Mouse (Mus musculus) spleen, postnatal 10 days (tissue): ENCODE measurements around the gene Zbtb34.

Experiments
- DNase-seq, 2 experiments: peaks; one replicate each; pipeline ENCODE4 v3.0.0; 2021 to 2022; ENCODE audit warnings: low spot score in 2 of 2

Gene Zbtb34

DNA sequence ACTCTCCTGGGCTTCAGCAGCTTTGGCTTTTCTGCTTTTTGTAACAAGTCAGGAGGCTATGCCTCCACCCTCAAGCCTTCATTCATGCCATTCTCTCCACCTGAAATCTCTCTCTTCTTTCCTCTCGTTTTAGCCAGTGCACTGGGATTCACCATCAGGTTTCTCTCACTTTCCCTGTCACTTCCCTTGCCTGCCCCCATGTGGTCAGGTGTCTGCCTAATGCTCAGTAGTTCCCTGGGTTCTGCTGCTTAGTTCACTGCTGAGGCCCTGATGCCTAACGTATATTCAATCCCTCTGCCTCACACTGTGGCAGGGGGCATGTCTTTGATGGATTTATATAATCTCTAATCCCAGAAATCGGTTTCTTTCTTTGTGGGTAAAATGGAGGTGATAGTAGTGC is 29.9 kb downstream of the Zbtb34 start:
- DNase-seq = peak in 1 of 2 experiments; percentile 36

DNA sequence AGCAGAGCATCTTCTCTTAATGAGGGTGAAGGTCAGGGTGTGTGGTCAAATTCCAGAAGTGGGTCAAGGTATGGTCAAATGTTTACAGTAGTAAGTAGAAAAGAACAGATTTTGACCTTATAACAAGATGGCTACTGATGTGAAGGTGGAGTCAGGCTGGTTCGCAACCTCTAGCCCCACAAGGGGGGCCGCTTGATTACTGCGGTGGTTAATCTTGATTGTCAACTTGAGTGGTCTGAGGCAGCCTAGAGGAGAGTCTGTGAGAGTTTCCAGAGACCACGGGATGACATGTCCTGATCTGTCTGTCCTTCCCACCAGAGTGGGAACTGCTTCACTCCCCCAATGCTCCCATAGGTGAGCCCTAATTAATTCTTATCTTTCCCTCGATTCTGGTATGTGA is 30.6 kb downstream of the Zbtb34 start:
- DNase-seq = no peak

- no peak for DNase-seq
Measured at GRCm38 (mm10) chr2:33399091-33399490, 32.0 kb downstream of the Zbtb34 start.

DNA sequence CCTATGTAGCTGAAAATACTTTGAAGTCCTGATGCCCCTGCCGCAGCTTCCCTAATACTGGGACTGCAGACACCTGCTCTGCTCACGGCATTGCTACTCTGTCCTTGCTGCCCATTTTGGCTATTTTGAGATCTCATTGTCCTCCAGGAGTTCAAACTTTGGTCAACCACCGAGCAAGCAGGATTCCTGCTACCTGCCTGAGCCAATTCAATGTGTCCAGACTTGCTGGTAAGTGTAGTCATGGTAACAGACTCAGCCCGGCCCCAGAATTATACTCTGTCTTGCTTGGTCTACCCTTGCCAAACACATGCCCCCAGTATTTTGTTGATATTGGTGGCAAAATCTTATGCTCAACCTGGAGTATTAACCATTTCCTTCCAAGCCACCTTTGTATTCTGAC is 34.1 kb downstream of the Zbtb34 start:
- DNase-seq = no peak

DNA sequence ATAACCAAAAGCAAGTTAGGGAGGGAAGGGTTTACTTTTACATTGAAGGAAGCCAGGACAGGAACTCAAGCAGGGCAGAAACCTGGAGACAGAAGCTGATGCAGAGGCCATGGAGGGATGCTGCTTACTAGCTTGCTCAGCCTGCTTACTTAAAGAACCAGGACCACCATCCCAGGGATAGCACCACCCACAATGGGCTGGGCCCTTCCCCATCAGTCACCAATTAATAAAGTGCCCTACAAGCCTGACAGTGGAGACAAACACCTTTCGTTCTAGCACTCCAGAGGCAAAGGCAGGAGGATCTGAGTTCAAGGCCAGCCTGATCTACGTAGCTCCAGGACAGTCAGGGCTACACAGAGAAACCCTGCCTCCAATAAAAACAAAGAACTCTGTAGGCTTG is 36.1 kb downstream of the Zbtb34 start:
- no peak for DNase-seq

DNA sequence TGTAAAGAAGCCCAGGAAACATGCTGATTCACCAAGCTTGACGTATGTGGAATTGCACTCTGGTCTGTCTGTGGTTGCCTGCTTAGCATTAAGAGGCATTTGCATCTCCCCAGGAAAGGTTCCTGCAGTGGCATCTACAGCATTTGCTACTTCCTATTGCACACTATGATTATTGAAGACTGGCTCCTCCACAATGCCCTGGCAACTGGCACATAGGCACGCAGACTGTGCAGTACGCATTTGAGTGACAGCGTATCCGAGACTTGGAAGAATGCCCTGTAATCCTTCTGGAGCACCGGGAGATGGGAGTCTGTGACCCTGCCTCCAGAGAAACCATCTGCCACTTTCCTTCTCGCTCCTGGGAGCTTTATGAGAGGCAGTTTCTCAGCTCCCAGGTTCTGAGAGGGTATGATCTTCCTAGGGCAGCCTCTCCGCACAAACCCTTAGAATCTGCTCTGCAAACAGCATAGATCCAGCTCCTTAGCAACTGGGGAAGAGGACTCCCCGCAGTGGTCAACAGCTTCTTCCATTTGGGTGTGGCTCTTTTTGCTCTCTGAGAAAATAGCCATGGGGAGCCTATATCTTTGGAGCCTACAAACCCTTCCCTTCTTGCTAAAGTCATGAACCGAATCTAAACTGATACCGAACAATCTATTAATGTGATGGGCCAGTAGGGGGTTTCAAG is 37.0 kb downstream of the Zbtb34 start:
- DNase-seq = no peak

GRCm38 (mm10) chr2:33393021-33393420 is 38.1 kb downstream of the Zbtb34 start:
- no peak for DNase-seq

- no peak for DNase-seq
Measured at GRCm38 (mm10) chr2:33371648-33372408, 59.3 kb downstream of the Zbtb34 start.

- peak; percentile 84 to 94 for DNase-seq
Measured at GRCm38 (mm10) chr2:33370777-33371647, 60.1 kb downstream of the Zbtb34 start, which contains the start of gene Ralgps1. Ralgps1 (minus strand) TSS chr2:33371486.

DNA sequence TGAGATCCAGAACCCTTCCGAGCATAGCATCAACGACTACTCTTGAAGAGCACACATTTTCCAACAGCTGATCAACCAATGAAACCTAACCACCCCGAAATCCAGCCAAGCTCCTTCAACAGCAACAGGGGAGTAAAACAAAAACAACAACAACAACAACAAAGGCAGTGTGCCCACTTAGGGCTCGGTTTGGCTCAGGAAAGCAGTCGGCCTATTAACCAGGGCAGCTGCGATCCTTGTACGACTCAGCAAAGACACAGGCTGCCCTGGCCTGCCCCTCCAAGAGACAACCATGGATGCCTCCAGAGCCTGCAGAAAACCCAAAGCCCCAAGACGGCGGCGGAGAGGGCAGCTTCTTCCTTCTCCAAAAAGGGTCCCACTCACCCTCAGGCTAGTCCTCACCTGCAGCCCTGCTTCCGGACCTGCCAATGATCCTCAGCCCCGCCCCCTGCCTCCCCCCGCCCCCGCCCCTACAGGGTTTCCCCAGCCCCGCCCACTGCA is 60.8 kb downstream of the Zbtb34 start:
- no peak for DNase-seq

- no peak for DNase-seq
Measured at GRCm38 (mm10) chr2:33369453-33369852, 61.7 kb downstream of the Zbtb34 start.

GRCm38 (mm10) chr2:33368486-33368885 is 62.6 kb downstream of the Zbtb34 start:
- DNase-seq = no peak

GRCm38 (mm10) chr2:33365703-33366471 is 65.2 kb downstream of the Zbtb34 start:
- no peak for DNase-seq

- no peak for DNase-seq
Measured at GRCm38 (mm10) chr2:33364656-33365055, 66.5 kb downstream of the Zbtb34 start.

- no peak for DNase-seq
Measured at GRCm38 (mm10) chr2:33363890-33364289, 67.2 kb downstream of the Zbtb34 start.

- no peak for DNase-seq
Measured at GRCm38 (mm10) chr2:33361139-33361716, 69.9 kb downstream of the Zbtb34 start.

GRCm38 (mm10) chr2:33360564-33360963 is 70.6 kb downstream of the Zbtb34 start:
- no peak for DNase-seq

- DNase-seq = no peak
Measured at GRCm38 (mm10) chr2:33359184-33359583, 71.9 kb downstream of the Zbtb34 start.

DNA sequence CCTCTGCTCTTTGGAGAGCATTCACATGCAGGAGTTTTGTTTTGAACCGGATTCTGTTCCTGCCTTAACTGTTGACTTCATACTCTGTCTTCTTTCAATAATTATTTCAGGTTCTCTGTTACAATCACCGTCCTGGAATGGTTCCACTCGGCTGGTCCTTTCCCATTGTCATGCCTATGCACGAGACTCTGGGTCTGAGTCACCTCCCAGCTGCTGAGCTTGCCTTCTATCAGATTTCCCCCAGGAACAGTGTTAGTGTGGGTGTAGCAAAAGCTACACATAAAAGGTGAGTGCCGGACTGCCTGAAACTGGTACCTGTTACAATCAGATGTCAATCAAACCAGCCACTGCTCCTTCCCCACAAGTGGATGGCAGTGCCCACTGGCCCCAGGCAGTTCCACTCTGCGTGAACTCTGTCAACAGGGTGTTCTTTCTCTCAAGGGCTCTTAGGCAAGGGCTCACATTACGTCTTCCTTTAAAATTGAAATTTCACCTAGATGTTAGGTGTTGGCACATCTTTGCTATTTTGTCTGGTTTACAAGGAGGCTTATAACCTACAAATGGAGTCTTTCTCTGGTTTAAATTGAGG is 73.8 kb downstream of the Zbtb34 start:
- DNase-seq = no peak
